Mouse (Mus musculus): ENCODE measurements around the gene Iscu. TPM values are rescaled to one million over a fixed set of nuclear protein-coding genes. Genes with fewer than 3 reads are reported as not detected.

Iscu gene
- 102 and 106 TPM in 2 replicates for polyA plus RNA-seq (2016; fragmentation: Nextera tagmentation; extraction: Ambion mirVana)

DNA sequence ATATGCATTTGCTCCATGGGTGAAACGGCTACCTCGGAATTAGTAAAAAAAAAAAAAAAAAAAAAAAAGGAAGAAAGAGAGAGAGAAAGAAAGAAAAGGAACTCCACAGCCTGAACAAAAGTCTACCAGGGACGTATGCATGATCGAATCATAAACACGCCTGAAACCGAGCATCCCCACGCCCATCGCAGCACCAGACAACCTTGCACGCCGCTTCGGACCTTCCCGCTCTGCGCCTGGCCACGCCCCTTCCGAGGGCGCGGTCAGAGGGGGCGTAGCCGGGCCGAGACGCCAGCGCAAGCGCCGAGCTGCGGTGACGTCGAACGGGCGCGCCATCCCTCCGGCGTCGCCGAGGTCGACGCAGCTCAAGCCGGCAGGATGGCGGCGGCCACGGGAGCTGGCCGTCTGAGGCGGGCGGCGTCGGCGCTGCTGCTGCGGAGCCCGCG lies at the start of gene Iscu, which contains the start of gene Sart3:
Iscu (plus strand) TSS at position 299 of the 446 bp plus-strand sequence.
Sart3 (minus strand) TSS at position 61 of the 446 bp plus-strand sequence.
- peak; percentile 89 for DNase-seq (ENCODE audit: extremely low spot score, low spot score)
- Histone ChIP-seq H3K36me3 (replicated peaks) (peaks cover 58% of the 10 kb centered on the region), H3K27me3 (ENCODE audit: poor library complexity, severe bottlenecking) (no peaks in the 10 kb centered on the region), H3K4me3 (peak within 1 kb of the TSS; percentile 100), H3K9me3 (no peaks in the 10 kb centered on the region), H3K4me1 (peaks cover 40% of the 10 kb centered on the region), H3K27ac (peak within 1 kb of the TSS; percentile 97)
- under 1% methylated on average over 49 of the region's 49 CpGs for WGBS

DNA sequence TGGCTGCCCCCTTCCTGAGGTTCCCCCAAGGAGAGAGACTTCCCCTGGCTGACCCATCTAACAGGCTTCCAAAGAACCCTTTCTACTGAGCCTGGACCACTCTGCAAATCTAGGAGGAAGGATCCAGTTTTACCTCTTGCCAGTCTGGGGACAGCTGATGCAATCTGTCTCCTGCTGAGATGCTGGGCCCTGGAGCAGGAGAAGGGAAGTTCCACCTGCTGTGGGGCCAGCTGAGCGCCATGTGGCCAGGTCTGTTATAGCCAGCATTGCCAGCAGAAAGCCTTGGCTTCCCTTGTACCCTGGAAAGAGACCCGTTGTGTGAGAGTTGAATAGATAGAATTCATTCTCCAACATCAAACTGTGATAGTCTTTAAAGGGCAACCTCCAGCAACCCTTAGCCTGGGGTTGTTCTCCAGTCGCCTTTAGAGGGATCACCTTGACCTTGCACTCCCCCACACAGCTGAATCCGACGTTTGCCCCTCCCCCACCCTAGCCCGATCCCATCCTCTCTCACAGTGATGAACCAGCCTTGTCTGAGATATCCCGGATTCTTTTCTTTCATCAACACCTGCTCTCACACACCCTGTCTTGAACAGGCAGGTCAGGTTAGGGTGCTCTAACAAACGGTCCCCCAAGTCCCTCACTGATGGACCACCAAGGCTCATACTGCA lies 48.8 kb upstream of the Iscu start:
- WGBS = 38% methylated on average over 8 of the region's 8 CpGs
- no peaks in the 10 kb centered on the region for H3K9me3 ChIP-seq
- H3K4me1 ChIP-seq = peaks cover 10% of the 10 kb centered on the region
- H3K4me3 ChIP-seq = no peak overlapping the region
- no peak overlapping the region for H3K27ac ChIP-seq
- DNase-seq (ENCODE audit: extremely low spot score, low spot score) = no peak
- H3K36me3 ChIP-seq (replicated peaks) = no peaks in the 10 kb centered on the region
- H3K27me3 ChIP-seq (ENCODE audit: poor library complexity, severe bottlenecking) = 0 out of 2 replicates have a peak, but pooled peaks cover 9% of the 10 kb centered on the region

DNA sequence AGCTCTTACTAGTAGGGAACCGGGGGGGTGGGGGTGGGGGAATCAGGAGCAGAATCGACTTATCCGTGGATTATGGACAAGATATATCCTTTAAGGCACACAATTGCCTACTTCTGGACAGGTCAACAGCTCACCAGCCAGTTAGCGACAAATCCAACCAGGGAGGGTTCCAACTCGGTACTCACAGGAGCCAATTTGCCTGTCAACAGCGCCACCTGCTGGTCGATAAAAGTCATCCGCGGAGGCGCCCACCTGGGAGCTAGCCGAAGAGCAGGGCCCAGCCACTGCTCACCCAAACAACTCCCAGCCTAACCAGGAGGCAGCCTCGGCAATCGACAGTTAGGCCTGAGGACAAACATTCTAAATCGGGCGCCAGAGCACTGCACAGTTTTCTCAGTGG lies 48.1 kb upstream of the Iscu start, which contains the start of gene 1700069L16Rik:
1700069L16Rik (minus strand) TSS at position 327 of the 400 bp plus-strand sequence.
- no peaks in the 10 kb centered on the region for H3K36me3 ChIP-seq (replicated peaks)
- no peak within 1 kb of the TSS for H3K27ac ChIP-seq
- H3K4me3 ChIP-seq = no peak within 1 kb of the TSS
- WGBS = 7% methylated on average over 15 of the region's 15 CpGs
- 0 out of 2 replicates have a peak, but pooled peaks cover 9% of the 10 kb centered on the region for H3K27me3 ChIP-seq (ENCODE audit: poor library complexity, severe bottlenecking)
- peak; percentile 85 for DNase-seq (ENCODE audit: extremely low spot score, low spot score)
- no peaks in the 10 kb centered on the region for H3K9me3 ChIP-seq
- H3K4me1 ChIP-seq = peaks cover 10% of the 10 kb centered on the region

DNA sequence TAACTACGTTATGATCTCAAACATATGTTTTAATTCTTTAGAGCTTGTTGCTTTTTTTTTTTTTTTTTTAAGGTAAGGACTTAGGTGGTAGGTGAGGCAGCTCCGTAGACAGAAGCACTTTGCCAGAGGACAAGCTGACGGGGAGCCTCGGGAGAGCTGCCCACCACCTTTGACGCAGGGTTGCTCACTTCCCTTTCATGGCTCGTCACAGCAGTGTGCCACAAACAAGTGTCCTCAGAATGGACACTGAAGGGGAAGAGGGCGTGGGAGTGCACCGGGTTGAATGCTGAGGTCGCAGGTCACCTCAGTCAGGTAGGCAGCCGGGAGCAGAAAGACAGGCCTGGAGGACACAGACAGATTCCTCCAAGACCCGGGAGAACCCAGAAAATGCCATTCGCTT lies 47.1 kb upstream of the Iscu start:
- Histone ChIP-seq H3K36me3 (replicated peaks) (no peaks in the 10 kb centered on the region), H3K27me3 (ENCODE audit: poor library complexity, severe bottlenecking) (0 out of 2 replicates have a peak, but pooled peaks cover 9% of the 10 kb centered on the region), H3K4me1 (peaks cover 15% of the 10 kb centered on the region), H3K9me3 (no peaks in the 10 kb centered on the region), H3K27ac (no peak overlapping the region), H3K4me3 (no peak overlapping the region)
- DNase-seq (ENCODE audit: extremely low spot score, low spot score) = no peak
- 77% methylated on average over 12 of the region's 12 CpGs for WGBS

DNA sequence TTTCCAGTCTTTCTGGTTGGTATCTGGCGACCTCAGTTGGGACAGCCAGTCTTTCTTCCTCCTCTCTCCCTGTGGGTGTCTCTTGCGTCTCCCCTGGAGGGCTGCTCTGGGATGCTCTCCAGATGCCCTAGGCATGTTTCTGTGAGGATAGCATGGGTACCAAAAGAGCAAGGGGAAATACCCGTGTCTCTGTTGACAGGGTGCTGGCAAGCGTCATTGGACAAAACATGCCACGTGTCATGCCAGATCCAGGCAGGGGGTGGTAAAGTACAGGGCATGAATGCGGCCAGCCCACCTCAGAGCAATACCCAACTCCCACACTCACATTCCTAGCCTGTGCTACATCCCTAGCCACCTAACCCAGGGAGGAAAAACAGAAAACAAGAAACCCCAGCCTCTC lies 45.9 kb upstream of the Iscu start:
- 86% methylated on average over 6 of the region's 6 CpGs for WGBS
- Histone ChIP-seq H3K27me3 (ENCODE audit: poor library complexity, severe bottlenecking) (0 out of 2 replicates have a peak, but pooled peaks cover 9% of the 10 kb centered on the region), H3K4me3 (no peak overlapping the region), H3K9me3 (no peaks in the 10 kb centered on the region), H3K36me3 (replicated peaks) (no peaks in the 10 kb centered on the region), H3K27ac (no peak overlapping the region), H3K4me1 (peaks cover 21% of the 10 kb centered on the region)
- DNase-seq (ENCODE audit: extremely low spot score, low spot score) = no peak

DNA sequence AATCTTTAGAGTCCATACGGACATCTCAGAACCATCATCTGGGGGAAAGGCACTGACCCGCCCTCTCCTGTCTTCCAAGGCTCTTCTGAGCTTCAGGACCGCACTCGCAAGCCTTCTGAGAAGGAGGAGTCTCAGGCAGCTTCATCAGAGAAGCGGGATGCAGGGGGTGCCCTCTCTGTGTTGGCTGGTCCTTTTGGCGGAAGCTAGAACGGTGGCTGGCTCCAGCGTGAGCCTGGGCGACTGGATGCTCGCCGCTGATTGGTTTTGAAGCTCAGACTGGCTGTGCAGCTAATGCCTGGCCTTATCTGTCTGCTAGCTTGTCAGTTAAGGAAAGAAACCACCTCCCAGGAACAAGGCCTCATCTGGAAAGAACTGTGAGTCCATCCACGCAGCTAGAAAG lies 45.3 kb upstream of the Iscu start:
- peaks cover 21% of the 10 kb centered on the region for H3K4me1 ChIP-seq
- no peaks in the 10 kb centered on the region for H3K36me3 ChIP-seq (replicated peaks)
- H3K4me3 ChIP-seq = no peak overlapping the region
- DNase-seq (ENCODE audit: extremely low spot score, low spot score) = no peak
- H3K27ac ChIP-seq = no peak overlapping the region
- H3K9me3 ChIP-seq = no peaks in the 10 kb centered on the region
- H3K27me3 ChIP-seq (ENCODE audit: poor library complexity, severe bottlenecking) = 0 out of 2 replicates have a peak, but pooled peaks cover 9% of the 10 kb centered on the region
- WGBS = 68% methylated on average over 12 of the region's 12 CpGs

DNA sequence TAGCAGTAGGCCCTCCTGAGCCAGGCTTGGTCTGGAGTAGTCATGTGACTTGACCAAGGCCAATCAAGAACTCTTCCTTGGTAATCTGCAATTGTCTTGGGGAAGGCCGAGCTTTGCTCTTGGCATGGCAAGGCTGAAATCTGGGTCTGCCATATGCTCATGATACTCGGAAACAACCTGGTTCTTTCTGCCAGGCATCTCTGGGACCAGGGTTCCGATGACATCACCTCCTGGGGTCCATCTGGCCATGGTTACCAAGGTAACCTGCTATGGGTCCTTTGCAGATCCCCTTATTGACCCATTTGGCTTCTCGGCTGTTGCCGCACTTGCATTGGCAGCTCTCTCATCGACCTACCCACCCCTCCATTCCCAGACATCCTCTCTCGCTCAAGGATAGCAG lies 44.5 kb upstream of the Iscu start:
- WGBS = 86% methylated on average over 7 of the region's 7 CpGs
- H3K4me1 ChIP-seq = peaks cover 21% of the 10 kb centered on the region
- H3K27me3 ChIP-seq (ENCODE audit: poor library complexity, severe bottlenecking) = 0 out of 2 replicates have a peak, but pooled peaks cover 9% of the 10 kb centered on the region
- no peaks in the 10 kb centered on the region for H3K36me3 ChIP-seq (replicated peaks)
- H3K9me3 ChIP-seq = no peaks in the 10 kb centered on the region
- DNase-seq (ENCODE audit: extremely low spot score, low spot score) = no peak
- no peak overlapping the region for H3K27ac ChIP-seq
- no peak overlapping the region for H3K4me3 ChIP-seq

DNA sequence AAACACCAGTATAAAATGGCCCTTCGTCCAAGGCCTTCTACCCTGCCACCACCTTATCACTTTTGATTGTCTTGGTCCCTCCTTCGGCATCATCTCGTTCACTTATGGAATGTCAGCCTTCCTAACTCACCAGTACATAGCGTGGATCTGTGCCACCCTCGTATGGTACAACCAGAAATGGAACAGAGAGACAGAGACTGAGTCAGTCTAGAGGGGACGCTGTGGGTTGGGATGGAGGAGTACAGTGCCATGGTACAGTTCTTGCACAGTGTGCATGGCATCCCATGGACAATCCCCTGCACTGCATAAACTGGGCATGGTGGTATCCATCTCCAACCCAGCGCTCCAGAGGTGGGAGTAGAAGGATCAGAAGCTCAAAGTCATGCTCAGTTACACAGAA lies 43.9 kb upstream of the Iscu start:
- no peaks in the 10 kb centered on the region for H3K9me3 ChIP-seq
- WGBS = 87% methylated on average over 7 of the region's 7 CpGs
- no peak overlapping the region for H3K27ac ChIP-seq

DNA sequence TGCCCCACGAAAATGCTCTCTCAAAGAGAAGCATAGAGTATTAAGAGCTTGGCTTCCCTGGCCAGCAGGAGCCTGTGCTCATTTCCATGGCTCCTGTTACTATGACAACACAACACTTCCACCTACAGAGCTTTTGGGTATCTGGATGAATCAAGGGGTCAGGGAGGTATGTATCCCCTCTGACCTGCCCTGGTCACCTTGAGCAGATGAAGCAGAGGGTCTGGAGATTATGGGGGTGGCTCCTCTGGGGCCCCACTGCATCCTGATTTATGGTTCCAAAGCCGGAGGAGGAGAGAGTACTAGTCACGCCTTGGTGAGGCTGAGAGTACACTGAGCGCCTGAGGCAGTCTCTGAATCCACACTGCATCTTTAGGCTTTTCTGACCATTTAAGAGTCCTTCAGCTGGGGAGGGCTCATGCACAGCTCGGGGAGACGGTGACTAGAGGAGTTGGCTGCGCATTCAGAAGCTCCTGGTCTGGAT lies 41.9 kb upstream of the Iscu start:
- WGBS = 69% methylated on average over 7 of the region's 7 CpGs
- no peaks in the 10 kb centered on the region for H3K36me3 ChIP-seq (replicated peaks)
- DNase-seq (ENCODE audit: extremely low spot score, low spot score) = no peak

More for the DNA sequence above, 43.9 kb upstream of the Iscu start:
- no peak overlapping the region for H3K4me3 ChIP-seq
- no peaks in the 10 kb centered on the region for H3K36me3 ChIP-seq (replicated peaks)
- H3K4me1 ChIP-seq = peaks cover 17% of the 10 kb centered on the region
- DNase-seq (ENCODE audit: extremely low spot score, low spot score) = no peak
- 0 out of 2 replicates have a peak, but pooled peaks cover 5% of the 10 kb centered on the region for H3K27me3 ChIP-seq (ENCODE audit: poor library complexity, severe bottlenecking)

DNA sequence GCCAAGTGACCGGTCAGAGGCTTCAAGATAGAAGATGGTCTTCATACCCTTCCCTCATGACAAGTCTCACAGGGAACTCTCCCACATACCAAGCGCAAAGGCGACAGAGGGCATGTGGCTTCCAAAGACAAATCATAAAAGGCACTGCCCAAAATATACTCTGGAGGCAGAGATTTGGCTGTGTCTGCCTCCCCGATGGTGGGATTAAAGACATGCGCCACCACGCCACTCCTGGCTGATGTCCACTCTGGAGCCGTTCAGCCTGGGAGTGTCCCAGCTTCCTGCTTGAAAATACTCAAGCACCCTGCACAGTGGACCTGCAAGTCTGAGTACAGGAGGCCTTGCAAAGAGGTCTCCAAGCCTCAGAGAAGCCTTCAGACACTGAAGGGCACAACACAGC lies 41.4 kb upstream of the Iscu start:
- Histone ChIP-seq H3K4me3 (no peak overlapping the region), H3K27ac (no peak overlapping the region), H3K36me3 (replicated peaks) (no peaks in the 10 kb centered on the region), H3K27me3 (ENCODE audit: poor library complexity, severe bottlenecking) (no peaks in the 10 kb centered on the region), H3K9me3 (no peaks in the 10 kb centered on the region), H3K4me1 (peaks cover 24% of the 10 kb centered on the region)
- DNase-seq (ENCODE audit: extremely low spot score, low spot score) = no peak
- WGBS = 91% methylated on average over 7 of the region's 7 CpGs

More for the DNA sequence above, 41.9 kb upstream of the Iscu start:
- H3K9me3 ChIP-seq = no peaks in the 10 kb centered on the region
- H3K27ac ChIP-seq = peak overlapping the region; percentile 7; the same call in 1 of the 2 replicates
- peaks cover 22% of the 10 kb centered on the region for H3K4me1 ChIP-seq
- no peaks in the 10 kb centered on the region for H3K27me3 ChIP-seq (ENCODE audit: poor library complexity, severe bottlenecking)
- no peak overlapping the region for H3K4me3 ChIP-seq

DNA sequence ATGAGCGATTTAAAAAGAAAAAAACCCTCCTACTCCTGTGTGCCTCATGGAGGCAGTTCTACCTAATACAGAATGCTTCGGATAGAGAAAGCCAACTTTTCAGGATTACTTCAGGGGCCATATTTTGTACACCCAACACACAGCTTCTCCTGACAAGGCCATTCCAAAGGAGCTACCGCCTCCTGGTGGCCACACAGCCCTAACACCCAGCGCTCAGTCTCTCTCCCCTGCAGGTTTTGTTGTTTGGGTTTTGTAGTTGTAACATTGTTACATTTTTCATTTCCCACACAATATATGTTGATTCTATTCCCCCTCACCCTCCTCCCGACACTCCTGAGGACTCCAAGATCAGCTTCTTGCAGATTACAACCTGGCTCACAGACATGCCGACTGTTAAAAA lies 40.4 kb upstream of the Iscu start:
- 31% methylated on average over 6 of the region's 6 CpGs for WGBS
- DNase-seq (ENCODE audit: extremely low spot score, low spot score) = no peak
- Histone ChIP-seq H3K36me3 (replicated peaks) (no peaks in the 10 kb centered on the region), H3K27ac (no peak overlapping the region), H3K4me1 (peaks cover 34% of the 10 kb centered on the region), H3K4me3 (no peak overlapping the region), H3K27me3 (ENCODE audit: poor library complexity, severe bottlenecking) (no peaks in the 10 kb centered on the region), H3K9me3 (no peaks in the 10 kb centered on the region)

DNA sequence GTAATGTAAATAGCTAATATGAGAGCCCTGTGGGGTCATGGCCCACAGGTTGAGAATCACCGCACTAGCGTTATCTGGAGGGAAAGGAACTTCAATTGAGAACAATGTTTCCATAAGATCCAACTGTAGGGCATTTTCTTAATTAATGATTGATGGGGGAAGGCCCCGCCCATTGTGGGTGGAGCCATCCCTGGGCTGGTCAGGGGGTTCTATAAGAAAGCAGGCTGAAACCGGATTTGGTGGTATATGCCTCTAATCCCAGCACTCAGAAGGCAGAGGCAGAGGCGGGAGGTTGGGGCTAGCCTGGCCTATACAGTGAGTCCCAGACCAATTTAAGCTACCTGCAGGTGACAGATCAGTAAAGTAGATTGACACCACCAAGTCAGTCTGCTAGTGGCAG lies 38.2 kb upstream of the Iscu start:
- peak overlapping the region; percentile 91 for H3K27ac ChIP-seq
- 70% methylated on average over 5 of the region's 5 CpGs for WGBS

DNA sequence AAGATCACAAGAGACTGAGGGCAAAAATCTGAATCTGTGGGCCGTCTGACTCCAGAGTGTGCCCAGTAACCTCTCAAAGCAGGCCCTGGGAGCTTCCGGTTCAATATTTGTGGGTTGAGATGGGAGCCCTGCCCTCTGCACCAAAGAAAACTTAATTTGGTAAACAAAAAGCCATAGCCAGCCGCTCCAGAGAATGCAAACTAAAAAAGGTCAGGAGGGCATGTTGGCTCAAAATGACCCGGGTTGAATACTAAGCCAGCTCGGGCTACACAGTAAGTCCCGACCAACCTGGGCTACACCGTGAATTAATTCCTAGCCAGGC lies 37.6 kb upstream of the Iscu start:
- no peaks in the 10 kb centered on the region for H3K27me3 ChIP-seq (ENCODE audit: poor library complexity, severe bottlenecking)
- DNase-seq (ENCODE audit: extremely low spot score, low spot score) = no peak
- H3K4me3 ChIP-seq = peak overlapping the region; percentile 82
- H3K27ac ChIP-seq = peak overlapping the region; percentile 91
- 31% methylated on average over 7 of the region's 7 CpGs for WGBS
- H3K9me3 ChIP-seq = no peaks in the 10 kb centered on the region
- peaks cover 37% of the 10 kb centered on the region for H3K4me1 ChIP-seq
- H3K36me3 ChIP-seq (replicated peaks) = peaks cover 27% of the 10 kb centered on the region

More for the DNA sequence above, 38.2 kb upstream of the Iscu start:
- no peak overlapping the region for H3K4me3 ChIP-seq
- no peaks in the 10 kb centered on the region for H3K9me3 ChIP-seq
- DNase-seq (ENCODE audit: extremely low spot score, low spot score) = no peak
- no peaks in the 10 kb centered on the region for H3K27me3 ChIP-seq (ENCODE audit: poor library complexity, severe bottlenecking)
- H3K4me1 ChIP-seq = peaks cover 37% of the 10 kb centered on the region
- peaks cover 21% of the 10 kb centered on the region for H3K36me3 ChIP-seq (replicated peaks)

All from forebrain, embryonic 10.5 days (tissue).